Mouse (Mus musculus) telencephalon, adult 2 months (tissue): ENCODE measurements around the gene Olfr1487.
"Not testable (repeated sequence)": the region's sequence is repeated elsewhere in the genome, so short reads cannot be mapped to it uniquely, and the experiment has no call there.

ENCODE experiments used
- DNase-seq: peaks from one replicate; pipeline ENCODE4 v3.0.0-alpha.2; 2011; ENCODE audit warnings: low read depth, low spot score

Olfr1487 gene

GRCm38 (mm10) chr19:13617075-13617474 is at the start of gene Olfr1487:
Olfr1487 (plus strand) TSS chr19:13617375.
- not testable (repeated sequence) for DNase-seq

GRCm38 (mm10) chr19:13583211-13583610 is 34.0 kb upstream of the Olfr1487 start, which contains the start of gene Olfr1484:
Olfr1484 (plus strand) TSS chr19:13583511.
- no peak for DNase-seq

GRCm38 (mm10) chr19:13631321-13631720 is 14.1 kb downstream of the Olfr1487 start, which contains the start of gene Olfr1489:
Olfr1489 (plus strand) TSS chr19:13631621.
- no peak for DNase-seq

- no peak for DNase-seq
Measured at GRCm38 (mm10) chr19:13650791-13651190, 33.6 kb downstream of the Olfr1487 start, which contains the start of gene Olfr1490. Olfr1490 (plus strand) TSS chr19:13651091.
